8 mouse cellular contexts compared by ENCODE assay signal in the genomic region with DNA sequence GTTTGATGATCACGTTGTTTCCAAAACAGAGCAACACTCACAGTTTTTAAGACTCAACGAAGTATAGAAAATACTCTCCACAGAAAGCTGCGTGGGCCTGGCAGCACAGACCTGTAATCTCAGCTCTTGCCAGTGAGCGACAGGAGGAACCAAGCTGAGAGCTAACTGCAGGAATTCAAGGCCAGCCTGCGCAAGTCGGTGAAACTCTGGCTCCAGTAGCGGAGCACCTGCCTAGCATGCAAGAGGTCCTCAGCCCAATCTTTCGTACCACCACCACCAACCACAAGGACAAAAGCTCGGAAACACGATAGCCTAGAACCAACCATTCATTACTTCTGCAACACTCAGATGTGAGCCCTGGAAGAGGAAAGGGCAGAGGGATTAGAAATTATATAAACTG. TPM values are rescaled to one million over a fixed set of nuclear protein-coding genes. Genes with fewer than 3 reads are reported as not detected.
DNase-seq lines count a peak whose midpoint lies in the region; TF ChIP-seq lines count a peak whose summit lies in the region.

No protein-coding gene starts in this region.

- H3K27me3 ChIP-seq in heart, adult 2 months (ENCODE audit: control insufficient read depth, insufficient read depth, low read length) = no peaks in the 10 kb centered on the region

- no peak for TF ChIP-seq EP300 in heart, adult 2 months (IDR thresholded peaks at IDR 0.05; ENCODE audit: insufficient read depth, low read depth, low read length)

- peak overlapping the region; percentile 5; the same call in 1 of the 2 replicates for H3K27ac ChIP-seq in heart, adult 2 months

- 0 out of 2 replicates have a peak, but pooled peaks cover 3% of the 10 kb centered on the region for H3K79me2 ChIP-seq in heart, adult 2 months (replicated peaks; ENCODE audit: control insufficient read depth, insufficient read depth, low read length)

- H3K4me1 ChIP-seq in heart, adult 2 months (ENCODE audit: control insufficient read depth, insufficient read depth, low read length) = peaks cover 6% of the 10 kb centered on the region

- H3K36me3 ChIP-seq in heart, adult 2 months (ENCODE audit: control insufficient read depth, insufficient read depth, low read length) = 0 out of 2 replicates have a peak, but pooled peaks cover 2% of the 10 kb centered on the region

- H3K4me3 ChIP-seq in heart, adult 2 months = peak overlapping the region; percentile 27

- no peak for DNase-seq in heart, adult 2 months
- DNase-seq in heart, postnatal 14 days = no peak
- peak; percentile 39 for DNase-seq in 3134 (ENCODE audit: extremely low read depth, insufficient read length, low spot score)
- DNase-seq in adrenal gland, postnatal 25 days = peak; percentile 36
- peak; percentile 59 for DNase-seq in liver
- no peak for DNase-seq in left cerebral cortex, adult 9 months (ENCODE audit: low spot score in 2 of 2)
- no peak for DNase-seq in cerebellum, adult 11 months
- DNase-seq in cerebellum, adult 11-12 months = no peak

- intact Hi-C loops in heart, adult 2 months (cut with DNase I) = loop anchor here (10.0 kb wide), 1 partner anchor 182 kb away; a partner anchor contains a TSS
- intact Hi-C loops in heart, postnatal 14 days (cut with DNase I) = no loop called here

- TF ChIP-seq CTCF in heart, adult 2 months (IDR thresholded peaks at IDR 0.05) = no peak

- TF ChIP-seq POLR2A in heart, adult 2 months (IDR thresholded peaks at IDR 0.05; ENCODE audit: insufficient read depth, low read depth, low read length) = no peak

- WGBS in heart, adult 2 months = 44% methylated on average over 10 of the region's 10 CpGs

- peak overlapping the region; percentile 43 for H3K9ac ChIP-seq in heart, adult 2 months (ENCODE audit: low read depth, low read length)

RNA-seq across cellular contexts. Expression of a gene that starts 2.0 kb away (rescaled TPM):
- total RNA-seq in heart, adult 2 months (2021) = 10 to 100 TPM; 13.9 to 14.6 TPM
- polyA plus RNA-seq in heart, adult 2 months (2012; rRNA removed) = 7.9 and 11.2 TPM in 2 replicates
- total RNA-seq in heart, postnatal 14 days (2021) = 10 to 100 TPM; 16.9 to 18.8 TPM
- 64.6 and 70.3 TPM in 2 replicates for total RNA-seq in adrenal gland, postnatal 25 days (2021)

RNA-seq across cellular contexts. Expression of a gene that starts 28.8 kb away (rescaled TPM):
- total RNA-seq in heart, adult 2 months (2021) = 1 to 10 TPM; 1.7 to 1.9 TPM
- 0.66 and 1.3 TPM in 2 replicates for polyA plus RNA-seq in heart, adult 2 months (2012; rRNA removed)
- total RNA-seq in heart, postnatal 14 days (2021) = 1 to 10 TPM; 2.6 to 3.7 TPM
- 2.5 and 2.7 TPM in 2 replicates for total RNA-seq in adrenal gland, postnatal 25 days (2021)

RNA-seq across cellular contexts. Expression of a gene that starts 53.4 kb away (rescaled TPM):
- 1 to 10 TPM; 1.0 to 1.6 TPM for total RNA-seq in heart, adult 2 months (2021)
- 1.5 and 3.8 TPM in 2 replicates for polyA plus RNA-seq in heart, adult 2 months (2012; rRNA removed)
- 1 to 10 TPM; 3.4 to 3.8 TPM for total RNA-seq in heart, postnatal 14 days (2021)
- 4.9 TPM in 2 replicates for total RNA-seq in adrenal gland, postnatal 25 days (2021)

Comparison
In these comparisons a context has a peak if more than half of its experiments do, and no peak if none do; other contexts are left out.
1. DNase-seq: peak in 3134 (single experiment), adrenal gland, postnatal 25 days (single experiment) and liver (single experiment); none in heart, adult 2 months (0 of 2), heart, postnatal 14 days (0 of 2), left cerebral cortex, adult 9 months (0 of 2), cerebellum, adult 11 months (single experiment) and cerebellum, adult 11-12 months (single experiment).